8 mouse cellular contexts compared by ENCODE assay signal in genomic region chr4:134632131-134632711, GRCm38 (mm10).
DNase-seq lines count a peak whose midpoint lies in the region; ATAC-seq and TF ChIP-seq lines count a peak whose summit lies in the region.

No protein-coding gene starts in this region.

- peak; percentile 95 for TF ChIP-seq EP300 in heart, adult 2 months (IDR thresholded peaks at IDR 0.05; ENCODE audit: insufficient read depth, low read depth, low read length)

- H3K4me2 ChIP-seq in lung, embryonic 14.5 days = no peak overlapping the region

- H3K4me3 ChIP-seq in layer of hippocampus, adult 2 months = no peak overlapping the region
- no peak overlapping the region for H3K4me3 ChIP-seq in heart, adult 2 months
- H3K4me3 ChIP-seq in lung, embryonic 14.5 days (ENCODE audit: low read depth, low read length) = no peak overlapping the region

- no peak for TF ChIP-seq CTCF in layer of hippocampus, adult 2 months (conservative IDR thresholded peaks at IDR 0.05)
- no peak for TF ChIP-seq CTCF in heart, adult 2 months (IDR thresholded peaks at IDR 0.05)
- TF ChIP-seq CTCF in lung, embryonic 14.5 days (IDR thresholded peaks at IDR 0.05; ENCODE audit: low read depth) = no peak

- 17% methylated on average over 13 of the region's 13 CpGs for WGBS in heart, adult 2 months
- 29% methylated on average over 13 of the region's 13 CpGs for WGBS in lung, embryonic 14.5 days

- TF ChIP-seq POLR2A in heart, adult 2 months (IDR thresholded peaks at IDR 0.05; ENCODE audit: insufficient read depth, low read depth, low read length) = peak; percentile 46; the same call in 1 of the 2 replicates

- H3K9me3 ChIP-seq in lung, embryonic 14.5 days (ENCODE audit: low read depth, low read length) = no peaks in the 10 kb centered on the region

- H3K36me3 ChIP-seq in heart, adult 2 months (ENCODE audit: control insufficient read depth, insufficient read depth, low read length) = peaks cover 2% of the 10 kb centered on the region; the same call in 1 of the 2 replicates
- no peaks in the 10 kb centered on the region for H3K36me3 ChIP-seq in lung, embryonic 14.5 days (ENCODE audit: insufficient read depth)

- H3K4me1 ChIP-seq in heart, adult 2 months (ENCODE audit: control insufficient read depth, insufficient read depth, low read length) = peaks cover 29% of the 10 kb centered on the region
- H3K4me1 ChIP-seq in lung, embryonic 14.5 days (ENCODE audit: insufficient read depth) = peaks cover 16% of the 10 kb centered on the region

- intact Hi-C loops in heart, adult 2 months (cut with DNase I) = loop anchor here (2.0 kb wide), 1 partner anchor 31 kb away; no protein-coding TSS in a partner anchor

- peak; percentile 42; the same call in 1 of the 2 replicates for ATAC-seq in lung, embryonic 14.5 days (ENCODE audit: insufficient read depth)

- no peak for DNase-seq in layer of hippocampus, adult 2 months (ENCODE audit: low spot score in 2 of 2)
- no peak for DNase-seq in layer of hippocampus, adult 8-10 months (ENCODE audit: low spot score in 2 of 2)
- peak; percentile 49 for DNase-seq in embryo, embryonic 11 days
- DNase-seq in heart, adult 2 months = peak; percentile 78 to 91
- DNase-seq in kidney, adult 18-20 months = peak; percentile 63
- DNase-seq in lung, embryonic 14.5 days = peak; percentile 78
- DNase-seq in ovary, postnatal 10 days (ENCODE audit: low spot score) = peak; percentile 18
- no peak for DNase-seq in spleen, postnatal 4 days (ENCODE audit: low spot score in 2 of 2)

- no peaks in the 10 kb centered on the region for H3K27me3 ChIP-seq in heart, adult 2 months (ENCODE audit: control insufficient read depth, insufficient read depth, low read length)
- no peaks in the 10 kb centered on the region for H3K27me3 ChIP-seq in lung, embryonic 14.5 days (ENCODE audit: insufficient read depth, low read length)

- peaks cover 1% of the 10 kb centered on the region; the same call in 1 of the 2 replicates for H3K79me2 ChIP-seq in heart, adult 2 months (replicated peaks; ENCODE audit: control insufficient read depth, insufficient read depth, low read length)

- peak overlapping the region; percentile 92 for H3K27ac ChIP-seq in layer of hippocampus, adult 2 months
- peak overlapping the region; percentile 85 for H3K27ac ChIP-seq in heart, adult 2 months
- H3K27ac ChIP-seq in lung, embryonic 14.5 days (ENCODE audit: low read depth) = peak overlapping the region; percentile 55; the same call in 1 of the 2 replicates

- H3K9ac ChIP-seq in heart, adult 2 months (ENCODE audit: low read depth, low read length) = no peak overlapping the region
- peak overlapping the region; percentile 13; the same call in 1 of the 2 replicates for H3K9ac ChIP-seq in lung, embryonic 14.5 days

Comparison
In these comparisons a context has a peak if more than half of its experiments do, and no peak if none do; other contexts are left out.
1. DNase-seq: peak in embryo, embryonic 11 days (single experiment), heart, adult 2 months (2 of 2), kidney, adult 18-20 months (single experiment), lung, embryonic 14.5 days (single experiment) and ovary, postnatal 10 days (single experiment); none in layer of hippocampus, adult 2 months (0 of 2), layer of hippocampus, adult 8-10 months (0 of 2) and spleen, postnatal 4 days (0 of 2).
2. Peak in every context shown above with its lines, with median percentiles within 50 percentile points of each other: H3K27ac ChIP-seq.